Mouse (Mus musculus): Measurements from ENCODE around the gene Crym.

Gene Crym

DNA sequence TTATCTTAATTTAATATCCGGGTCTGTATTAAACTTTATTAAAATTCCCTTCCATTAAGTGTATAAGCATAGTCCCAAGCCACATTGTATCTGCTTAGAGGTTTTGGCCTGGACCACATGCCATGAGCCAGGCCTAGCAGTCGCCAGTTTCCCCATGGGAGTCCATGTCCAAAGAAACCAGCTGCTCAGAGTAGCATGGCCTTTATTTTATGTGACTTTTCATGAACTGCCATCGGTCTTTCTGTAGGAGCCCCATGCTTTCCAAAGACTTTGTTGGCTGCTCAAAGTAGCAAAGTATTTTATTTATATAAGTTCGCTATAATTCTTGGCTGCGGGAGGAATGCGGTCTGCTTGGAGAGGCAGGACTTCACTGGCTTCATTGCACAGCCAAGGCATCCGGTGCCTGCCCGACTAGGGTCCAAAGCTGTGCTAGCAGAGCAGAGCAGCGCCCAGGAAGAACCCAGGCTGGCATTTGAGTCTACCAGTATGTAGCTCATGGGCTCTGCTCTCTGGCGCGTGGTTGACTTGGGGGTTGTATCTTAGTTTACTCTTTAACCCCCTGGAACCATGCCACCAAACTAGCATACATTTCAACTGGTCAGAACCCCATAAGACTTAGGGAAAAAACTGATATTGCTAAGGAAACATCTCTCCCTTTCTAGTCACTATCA is 38.2 kb downstream of the Crym start:
- DNase-seq (ENCODE audit: low read depth), result no peak

DNA sequence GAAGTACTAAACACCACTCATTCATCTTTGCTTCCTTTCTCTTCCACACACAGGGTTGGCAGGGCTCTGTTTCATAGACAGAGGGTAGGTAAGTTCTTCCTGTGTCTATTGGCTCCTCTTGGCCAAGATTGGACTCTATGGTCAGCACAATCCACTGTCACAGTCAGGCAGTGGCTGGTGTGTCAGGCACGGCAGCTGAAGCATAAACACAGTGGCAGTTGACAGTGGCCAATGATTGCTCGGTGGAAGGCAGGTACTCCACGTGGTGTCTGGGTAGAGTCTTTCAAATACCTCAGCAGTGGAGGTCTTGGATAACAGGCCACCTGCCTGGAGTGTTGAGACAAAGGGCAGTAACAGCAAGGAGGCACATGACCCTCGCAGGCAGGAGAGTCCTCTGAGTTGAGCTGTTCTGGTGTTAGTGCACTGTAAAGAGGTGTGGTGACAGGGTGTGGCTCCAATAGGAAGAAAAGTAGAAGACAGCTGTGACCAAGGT is 43.7 kb downstream of the Crym start:
- DNase-seq (ENCODE audit: low read depth), result no peak

DNA sequence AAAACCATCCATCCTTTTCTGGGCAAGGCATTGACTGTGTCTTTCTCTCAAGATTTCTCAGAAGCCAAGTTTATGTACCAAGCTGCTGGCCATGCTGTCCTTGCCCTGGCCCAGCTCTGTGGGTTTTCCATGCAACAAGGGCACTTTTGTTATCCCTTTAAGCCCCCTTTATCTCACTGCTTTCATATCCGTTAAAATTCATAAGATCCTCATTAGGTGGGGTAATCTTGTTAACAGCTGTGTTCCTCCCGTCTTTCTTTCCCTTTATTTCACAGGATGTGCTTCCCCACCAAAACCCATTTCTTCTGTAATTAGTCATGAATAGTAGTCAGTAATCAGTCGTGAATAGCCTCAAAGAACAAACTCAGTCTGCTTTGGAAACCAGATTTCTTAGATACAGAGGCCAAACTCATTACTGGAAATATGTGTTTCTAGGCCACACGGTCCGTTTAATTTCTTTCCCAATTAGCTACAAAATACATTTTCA is 44.3 kb downstream of the Crym start:
- no peak for DNase-seq (ENCODE audit: low read depth)

DNA sequence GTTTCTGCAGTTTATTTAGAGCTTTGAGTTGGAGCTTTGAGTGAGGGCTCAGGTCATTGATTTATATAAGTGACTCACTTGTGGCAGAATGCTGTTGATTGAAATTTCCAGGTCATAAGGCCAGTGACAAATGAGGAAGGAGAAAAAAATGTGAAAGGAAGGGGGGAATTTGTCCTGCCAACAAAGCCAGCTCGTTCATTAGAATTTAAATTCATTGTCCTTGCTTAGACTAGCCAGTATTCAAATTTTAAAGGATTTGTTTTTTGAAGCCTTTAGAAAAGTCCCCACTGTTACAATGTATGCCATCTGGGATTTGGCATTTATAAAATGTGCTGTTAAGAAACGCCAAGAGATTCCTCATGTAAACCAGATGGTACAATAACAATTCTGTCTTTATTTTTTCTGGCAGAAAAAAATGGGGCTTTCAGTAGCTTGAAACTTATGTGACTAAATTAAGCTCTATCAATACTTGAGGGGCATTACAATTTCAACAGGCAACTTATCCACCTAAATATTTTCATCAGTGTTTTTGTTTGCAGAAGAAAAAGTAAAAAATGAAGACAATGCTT is 45.0 kb downstream of the Crym start:
- DNase-seq (ENCODE audit: low read depth), result no peak

DNA sequence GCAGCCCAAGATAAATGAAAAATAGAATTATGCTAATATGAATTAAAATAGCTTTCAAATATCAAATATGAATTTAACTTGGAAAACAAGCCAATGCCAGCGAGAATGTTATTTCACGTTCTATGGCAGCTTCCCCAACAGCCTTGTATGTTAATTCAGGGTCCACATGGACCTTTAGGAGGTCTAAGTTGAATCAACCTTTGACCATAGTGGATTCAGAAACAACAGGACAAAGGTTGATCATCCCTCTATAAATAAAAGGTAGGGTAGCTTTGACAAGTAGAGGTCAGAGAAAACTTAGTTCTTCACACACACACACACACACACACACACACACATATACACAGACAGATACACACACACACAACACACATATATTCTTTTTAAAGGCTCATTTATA is 51.0 kb downstream of the Crym start:
- no peak for DNase-seq (ENCODE audit: low read depth)

DNA sequence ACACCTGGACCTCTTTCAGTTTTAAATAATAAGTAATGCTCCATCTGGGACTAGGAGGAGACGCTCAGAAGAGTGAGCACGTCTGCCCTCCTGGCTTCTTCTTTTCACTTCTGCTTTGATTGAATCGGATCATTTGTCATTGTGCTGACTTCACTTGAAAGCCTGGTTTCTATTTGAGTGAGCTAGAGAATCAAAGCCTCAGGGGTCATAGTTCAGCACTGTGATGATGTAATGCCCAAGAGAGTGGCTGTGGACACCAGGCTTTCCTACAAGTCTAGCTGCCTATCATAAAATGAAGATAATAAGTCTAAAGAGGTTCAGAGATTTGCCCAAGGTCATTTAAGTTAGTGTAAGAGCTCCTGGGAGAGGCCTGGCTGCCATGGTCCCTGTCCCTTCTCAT is 51.7 kb downstream of the Crym start:
- DNase-seq (ENCODE audit: low read depth), result peak; percentile 5

DNA sequence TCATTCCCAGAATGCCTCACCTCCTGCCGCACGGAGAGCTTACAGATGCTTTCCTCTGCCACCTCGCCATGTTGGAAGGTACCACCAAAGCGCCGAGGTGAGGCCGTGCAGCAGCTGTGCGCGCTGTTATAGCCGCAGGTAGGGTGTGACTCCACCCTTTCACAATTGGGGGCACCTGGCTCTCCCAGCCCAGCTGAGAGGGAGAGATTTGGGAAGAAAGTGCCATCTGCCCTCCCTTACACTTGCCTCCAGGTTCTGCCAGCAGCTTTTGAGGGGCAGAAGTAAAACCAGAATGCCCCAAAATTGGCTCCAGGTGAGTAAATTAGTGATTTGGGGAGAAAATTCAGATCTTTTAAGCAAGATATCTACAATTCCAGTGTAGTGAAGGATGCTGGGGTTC is 56.7 kb downstream of the Crym start, which contains the start of gene Zp2:
Gene Zp2, minus strand, starts transcription at position 101 of the 400 bp plus-strand sequence.
- DNase-seq (ENCODE audit: low read depth), result no peak

DNA sequence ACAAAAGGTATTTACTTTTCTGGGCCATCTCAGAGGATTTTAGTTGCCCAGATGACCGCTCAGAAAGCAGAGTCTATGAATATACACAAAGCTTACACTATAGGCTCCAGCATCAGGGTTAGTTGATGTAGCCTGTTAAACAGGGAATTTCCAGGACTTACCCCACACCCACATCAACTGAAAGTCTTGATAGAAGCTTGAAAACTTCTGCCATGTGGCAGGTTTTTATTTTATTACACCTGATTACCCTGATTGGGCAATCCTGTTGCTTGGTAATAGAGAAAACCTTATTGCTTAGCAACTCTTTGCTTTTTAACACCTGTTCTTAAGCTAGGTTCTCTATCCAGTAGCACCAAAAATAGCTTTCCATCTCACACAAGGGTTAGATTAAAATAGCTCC is 59.2 kb downstream of the Crym start:
- DNase-seq (ENCODE audit: low read depth), result no peak
